Mouse (Mus musculus) urinary bladder, postnatal 36 days (tissue): ENCODE data around the gene Atp11a.

Experiments used
- DNase-seq, 2 experiments: peaks; one replicate each; pipeline ENCODE4 v3.0.0; 2022; ENCODE audit warnings: low spot score in 2 of 2, mixed read lengths in 1 of 2

Gene Atp11a

GRCm38 (mm10) chr8:12769296-12769695 lies 12.5 kb downstream of the Atp11a start:
- DNase-seq = no peak

- DNase-seq = no peak
These were observed 15.5 kb downstream of the Atp11a start for GRCm38 (mm10) chr8:12772319-12772718.

- no peak for DNase-seq
These were observed 17.1 kb downstream of the Atp11a start for GRCm38 (mm10) chr8:12773914-12774313.

- no peak for DNase-seq
These were observed 18.1 kb downstream of the Atp11a start for GRCm38 (mm10) chr8:12774872-12775298.

GRCm38 (mm10) chr8:12775302-12775975 lies 18.6 kb downstream of the Atp11a start:
- DNase-seq = no peak

- no peak for DNase-seq
These were observed 19.4 kb downstream of the Atp11a start for GRCm38 (mm10) chr8:12776166-12776565.

- no peak for DNase-seq
These were observed 20.4 kb downstream of the Atp11a start for GRCm38 (mm10) chr8:12777171-12777570.

GRCm38 (mm10) chr8:12779541-12779940 lies 22.7 kb downstream of the Atp11a start:
- DNase-seq = peak; percentile 47 to 59

GRCm38 (mm10) chr8:12785508-12785907 lies 28.7 kb downstream of the Atp11a start:
- DNase-seq = no peak

GRCm38 (mm10) chr8:12786261-12786957 lies 29.6 kb downstream of the Atp11a start:
- DNase-seq = no peak

GRCm38 (mm10) chr8:12786958-12787301 lies 30.1 kb downstream of the Atp11a start:
- no peak for DNase-seq

GRCm38 (mm10) chr8:12787427-12787826 lies 30.6 kb downstream of the Atp11a start:
- no peak for DNase-seq

- no peak for DNase-seq
These were observed 31.9 kb downstream of the Atp11a start for GRCm38 (mm10) chr8:12788695-12789094.

- DNase-seq = no peak
These were observed 38.3 kb downstream of the Atp11a start for GRCm38 (mm10) chr8:12795011-12795671.

- no peak for DNase-seq
These were observed 42.3 kb downstream of the Atp11a start for GRCm38 (mm10) chr8:12799099-12799498.

- no peak for DNase-seq
These were observed 43.0 kb downstream of the Atp11a start for GRCm38 (mm10) chr8:12799832-12800231.

GRCm38 (mm10) chr8:12800246-12800645 lies 43.4 kb downstream of the Atp11a start:
- no peak for DNase-seq

- DNase-seq = no peak
These were observed 44.8 kb downstream of the Atp11a start for GRCm38 (mm10) chr8:12801586-12801985.

- DNase-seq = no peak
These were observed 46.3 kb downstream of the Atp11a start for GRCm38 (mm10) chr8:12803121-12803520.

- no peak for DNase-seq
These were observed 48.1 kb downstream of the Atp11a start for GRCm38 (mm10) chr8:12804909-12805308.

GRCm38 (mm10) chr8:12805569-12805968 lies 48.8 kb downstream of the Atp11a start:
- no peak for DNase-seq

- DNase-seq = no peak
These were observed 51.2 kb downstream of the Atp11a start for GRCm38 (mm10) chr8:12808018-12808417.

- no peak for DNase-seq
These were observed 52.7 kb downstream of the Atp11a start for GRCm38 (mm10) chr8:12809516-12809915.
